Mouse (Mus musculus) forebrain, postnatal 0 days (tissue): ENCODE measurements at regions not wholly inside any gene's neighbourhood (a gene's known extent, or its start where the extent isn't known, plus 50 kb on each side); places are given as distances from the start of the nearest gene placed in this dataset.

Experiments used
- ATAC-seq: fragments of 200-750 bp; cut with Nextera tagmentation; 2 replicates; pipeline ENCODE4 v1.8.0; 2017; ENCODE audit warnings: mild to moderate bottlenecking, moderate library complexity
- DNase-seq: peaks from one replicate; pipeline ENCODE4 v3.0.0-alpha.2; 2015
- H3K27ac ChIP-seq: fragments of 300-500 bp; sonication (generic); 2 replicates; pipeline ENCODE4 v1.5.1; 2014; ENCODE audit warnings: low read depth, mild to moderate bottlenecking, antibody characterized with exemption, low read length, moderate library complexity, mixed read lengths
- H3K27me3 ChIP-seq: fragments of 300-500 bp; sonication (generic); 2 replicates; pipeline ENCODE4 v1.6.1; 2014; ENCODE audit warnings: mild to moderate bottlenecking, low read length, mixed read lengths; ENCODE audit not compliant: insufficient read depth
- H3K36me3 ChIP-seq: fragments of 300-500 bp; sonication (generic); 2 replicates; pipeline ENCODE4 v1.6.1; 2014; ENCODE audit warnings: mild to moderate bottlenecking, moderate library complexity; ENCODE audit not compliant: insufficient read depth
- H3K4me1 ChIP-seq: fragments of 300-500 bp; sonication (generic); 2 replicates; pipeline ENCODE4 v1.6.1; 2014; ENCODE audit warnings: antibody characterized with exemption; ENCODE audit not compliant: insufficient read depth
- H3K4me2 ChIP-seq: fragments of 300-500 bp; sonication (generic); 2 replicates; pipeline ENCODE4 v1.6.1; 2014; ENCODE audit warnings: low read depth, mild to moderate bottlenecking, moderate library complexity
- H3K4me3 ChIP-seq: fragments of 300-500 bp; sonication (generic); 2 replicates; pipeline ENCODE4 v1.5.1; 2014; ENCODE audit warnings: low read depth, low read length, mixed read lengths
- H3K9ac ChIP-seq: fragments of 300-500 bp; sonication (generic); 2 replicates; pipeline ENCODE4 v1.6.1; 2014; ENCODE audit warnings: mild to moderate bottlenecking
- H3K9me3 ChIP-seq: fragments of 300-500 bp; sonication (generic); 2 replicates; pipeline ENCODE4 v1.6.1; 2016; ENCODE audit warnings: low read length
- CTCF ChIP-seq: sonication (generic); IDR thresholded peaks from 2 replicates; pipeline ENCODE4 v1.5.1; 2016; ENCODE audit warnings: antibody characterized with exemption, control low read depth, low read depth
- WGBS: fragments of 180-500 bp; shearing (Covaris S2); extraction: QIAGEN DNeasy Blood & Tissue Kit; methylation state at CpG from one replicate; pipeline ENCODE4 v1.1.7; 2014; 5-methylcytosine and 5-hydroxymethylcytosine counted together

GRCm38 (mm10) chr14:106217681-106218080, 111.7 kb downstream of the Trim52 start:
- no peak for DNase-seq

GRCm38 (mm10) chr14:106219293-106219797, 113.3 kb downstream of the Trim52 start:
- no peak overlapping the region for H3K4me3 ChIP-seq
- H3K36me3 ChIP-seq, result no peaks in the 10 kb centered on the region
- H3K4me2 ChIP-seq, result no peak overlapping the region
- H3K9ac ChIP-seq, result no peak overlapping the region
- DNase-seq, result no peak
- no peaks in the 10 kb centered on the region for H3K4me1 ChIP-seq
- H3K27ac ChIP-seq, result no peak overlapping the region
- H3K9me3 ChIP-seq, result no peaks in the 10 kb centered on the region
- H3K27me3 ChIP-seq, result no peaks in the 10 kb centered on the region
- 80% methylated on average over 5 of the region's 5 CpGs for WGBS
- ATAC-seq, result no peak
- TF ChIP-seq CTCF, result no peak

More at GRCm38 (mm10) chr14:106217681-106218080, 111.7 kb downstream of the Trim52 start:
- 85% methylated on average over 3 of the region's 3 CpGs for WGBS
- TF ChIP-seq CTCF, result no peak
- no peak overlapping the region for H3K4me3 ChIP-seq
- no peak overlapping the region for H3K4me2 ChIP-seq
- no peak for ATAC-seq
- no peak overlapping the region for H3K9ac ChIP-seq
- H3K9me3 ChIP-seq, result no peaks in the 10 kb centered on the region
- H3K36me3 ChIP-seq, result no peaks in the 10 kb centered on the region
- H3K4me1 ChIP-seq, result no peaks in the 10 kb centered on the region
- no peak overlapping the region for H3K27ac ChIP-seq
- H3K27me3 ChIP-seq, result no peaks in the 10 kb centered on the region

- Histone ChIP-seq H3K4me1 (no peaks in the 10 kb centered on the region), H3K4me3 (no peak overlapping the region), H3K36me3 (no peaks in the 10 kb centered on the region), H3K27me3 (no peaks in the 10 kb centered on the region), H3K27ac (no peak overlapping the region), H3K9ac (no peak overlapping the region), H3K9me3 (no peaks in the 10 kb centered on the region), H3K4me2 (no peak overlapping the region)
- no peak for TF ChIP-seq CTCF
- ATAC-seq (no peak), DNase-seq (no peak)
- WGBS, result 73% methylated on average over 1 of the region's 1 CpGs
Measured at GRCm38 (mm10) chr14:106225401-106225800, 119.4 kb downstream of the Trim52 start.

- no peak for ATAC-seq
- 91% methylated on average over 5 of the region's 5 CpGs for WGBS
Measured at GRCm38 (mm10) chr14:106241721-106242405, 135.9 kb downstream of the Trim52 start.

GRCm38 (mm10) chr14:106259396-106260108, 153.6 kb downstream of the Trim52 start:
- H3K4me3 ChIP-seq, result no peak overlapping the region
- no peaks in the 10 kb centered on the region for H3K4me1 ChIP-seq
- no peaks in the 10 kb centered on the region for H3K9me3 ChIP-seq
- WGBS, result 72% methylated on average over 4 of the region's 4 CpGs
- no peak overlapping the region for H3K9ac ChIP-seq
- peak; percentile 4 for DNase-seq
- 0 out of 2 replicates have a peak, but pooled peaks have one; percentile 16 for ATAC-seq
- H3K27ac ChIP-seq, result no peak overlapping the region
- H3K27me3 ChIP-seq, result no peaks in the 10 kb centered on the region
- no peak for TF ChIP-seq CTCF
- H3K36me3 ChIP-seq, result no peaks in the 10 kb centered on the region
- no peak overlapping the region for H3K4me2 ChIP-seq

More at GRCm38 (mm10) chr14:106241721-106242405, 135.9 kb downstream of the Trim52 start:
- no peak for DNase-seq
- no peaks in the 10 kb centered on the region for H3K36me3 ChIP-seq
- no peaks in the 10 kb centered on the region for H3K9me3 ChIP-seq
- H3K4me1 ChIP-seq, result no peaks in the 10 kb centered on the region
- no peak overlapping the region for H3K27ac ChIP-seq
- H3K4me3 ChIP-seq, result no peak overlapping the region
- H3K27me3 ChIP-seq, result no peaks in the 10 kb centered on the region
- TF ChIP-seq CTCF, result no peak
- H3K4me2 ChIP-seq, result no peak overlapping the region
- H3K9ac ChIP-seq, result no peak overlapping the region

- no peaks in the 10 kb centered on the region for H3K36me3 ChIP-seq
- ATAC-seq, result no peak
- DNase-seq, result no peak
- no peaks in the 10 kb centered on the region for H3K9me3 ChIP-seq
- H3K27me3 ChIP-seq, result no peaks in the 10 kb centered on the region
- no peaks in the 10 kb centered on the region for H3K4me1 ChIP-seq
- no peak overlapping the region for H3K9ac ChIP-seq
- H3K4me3 ChIP-seq, result no peak overlapping the region
- no peak overlapping the region for H3K4me2 ChIP-seq
- H3K27ac ChIP-seq, result no peak overlapping the region
- no peak for TF ChIP-seq CTCF
- WGBS, result 98% methylated on average over 3 of the region's 3 CpGs
Measured at GRCm38 (mm10) chr14:106265290-106265689, 159.3 kb downstream of the Trim52 start.
